Mouse (Mus musculus): ENCODE data around the gene Csf3r. TPM values are rescaled to one million over a fixed set of nuclear protein-coding genes. Genes with fewer than 3 reads are reported as not detected.

Csf3r gene
- polyA plus RNA-seq, 1 experiment from 2014 or later, result 0.17 TPM

DNA sequence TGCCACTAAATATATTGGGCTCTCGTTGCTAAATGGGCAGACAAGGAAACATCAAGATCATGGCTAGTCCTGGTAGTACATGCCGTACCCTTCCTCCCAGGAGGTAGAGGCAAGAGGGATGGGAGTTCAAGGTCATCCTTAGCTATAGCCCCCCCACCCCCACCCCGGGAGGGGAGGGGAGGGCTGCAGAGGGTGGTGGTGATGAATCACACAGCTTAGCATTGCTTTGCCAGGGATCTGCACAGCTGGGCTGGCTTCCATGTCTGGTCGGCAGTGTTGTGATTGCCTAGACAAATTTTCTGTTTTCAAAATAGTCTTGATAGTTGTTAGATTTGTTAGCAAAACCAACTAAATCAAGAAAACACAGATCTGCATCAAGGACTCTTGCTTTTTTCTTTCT lies 54.9 kb downstream of the Csf3r start:
- no peaks in the 10 kb centered on the region for H3K4me1 ChIP-seq (replicated peaks; ENCODE audit: control insufficient read depth, insufficient read depth)
- no peaks in the 10 kb centered on the region for H3K9me3 ChIP-seq (ENCODE audit: control insufficient read depth, low read length)
- H3K27me3 ChIP-seq (ENCODE audit: control insufficient read depth, insufficient read depth, low read length), result no peaks in the 10 kb centered on the region
- no peak overlapping the region for H3K4me3 ChIP-seq (ENCODE audit: low read depth, low read length)
- TF ChIP-seq EP300 (optimal IDR thresholded peaks at IDR 0.05), result no peak
- TF ChIP-seq CTCF (IDR thresholded peaks at IDR 0.05; ENCODE audit: low read depth), result no peak
- WGBS, result 66% methylated on average over 4 of the region's 4 CpGs
- no peak overlapping the region for H3K4me2 ChIP-seq (replicated peaks; ENCODE audit: low read depth)
- no peak overlapping the region for H3K9ac ChIP-seq (ENCODE audit: low read length)
- ATAC-seq (ENCODE audit: low FRiP score, low TSS enrichment), result no peak
- H3K36me3 ChIP-seq (ENCODE audit: control insufficient read depth, insufficient read depth, low read length), result no peaks in the 10 kb centered on the region
- DNase-seq (ENCODE audit: low spot score), result no peak
- no peak overlapping the region for H3K27ac ChIP-seq (replicated peaks)

DNA sequence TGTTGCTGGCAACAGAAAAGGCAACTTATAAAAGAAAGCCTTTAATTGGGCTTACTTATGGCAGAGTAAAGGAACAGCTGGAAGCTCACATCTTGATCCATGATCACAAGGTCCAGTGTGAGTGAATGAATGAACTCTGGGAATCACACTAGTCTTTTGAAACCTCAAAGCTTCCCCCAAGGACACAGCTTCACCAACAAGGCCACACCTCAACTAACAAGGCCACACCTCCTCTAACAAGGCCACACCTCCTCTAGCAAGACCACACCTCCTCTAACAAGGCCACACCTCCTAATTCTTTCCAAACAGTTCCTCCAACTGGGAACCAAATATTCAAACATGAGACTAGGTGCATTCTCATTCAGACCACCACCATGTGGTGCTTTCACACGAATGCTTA lies 57.3 kb downstream of the Csf3r start:
- no peak for ATAC-seq (ENCODE audit: low FRiP score, low TSS enrichment)
- H3K4me3 ChIP-seq (ENCODE audit: low read depth, low read length), result no peak overlapping the region
- WGBS, result 92% methylated on average over 1 of the region's 1 CpGs
- no peak overlapping the region for H3K9ac ChIP-seq (ENCODE audit: low read length)
- TF ChIP-seq EP300 (optimal IDR thresholded peaks at IDR 0.05) (no peak), CTCF (IDR thresholded peaks at IDR 0.05; ENCODE audit: low read depth) (no peak)
- DNase-seq (ENCODE audit: low spot score), result no peak
- no peaks in the 10 kb centered on the region for H3K27me3 ChIP-seq (ENCODE audit: control insufficient read depth, insufficient read depth, low read length)
- H3K4me1 ChIP-seq (replicated peaks; ENCODE audit: control insufficient read depth, insufficient read depth), result no peaks in the 10 kb centered on the region
- no peak overlapping the region for H3K4me2 ChIP-seq (replicated peaks; ENCODE audit: low read depth)
- no peak overlapping the region for H3K27ac ChIP-seq (replicated peaks)
- H3K9me3 ChIP-seq (ENCODE audit: control insufficient read depth, low read length), result no peaks in the 10 kb centered on the region
- no peaks in the 10 kb centered on the region for H3K36me3 ChIP-seq (ENCODE audit: control insufficient read depth, insufficient read depth, low read length)

DNA sequence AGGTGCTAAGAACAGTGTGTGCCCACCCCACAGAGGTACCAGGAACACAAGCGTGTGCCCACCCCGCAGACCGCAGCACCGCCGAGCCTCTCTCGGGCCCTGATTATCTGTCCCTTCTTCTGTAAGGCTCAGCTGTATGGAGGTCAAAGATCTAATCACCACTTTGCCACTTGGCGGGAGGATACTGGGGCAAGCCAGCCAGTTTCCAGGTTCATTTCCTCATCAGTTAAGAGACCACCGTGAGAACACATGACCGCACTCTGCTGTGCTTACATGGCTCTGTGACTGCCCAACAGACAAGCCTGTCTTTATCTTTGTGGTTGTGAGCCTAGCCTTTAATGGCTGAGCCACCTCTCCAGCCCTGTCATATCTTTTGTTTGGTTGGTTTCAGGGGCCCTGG lies 58.7 kb downstream of the Csf3r start:
- WGBS, result 84% methylated on average over 9 of the region's 9 CpGs
- H3K36me3 ChIP-seq (ENCODE audit: control insufficient read depth, insufficient read depth, low read length), result 0 out of 2 replicates have a peak, but pooled peaks cover 2% of the 10 kb centered on the region
- H3K4me2 ChIP-seq (replicated peaks; ENCODE audit: low read depth), result no peak overlapping the region
- ATAC-seq (ENCODE audit: low FRiP score, low TSS enrichment) (peak; percentile 41; the same call in 1 of the 2 replicates), DNase-seq (ENCODE audit: low spot score) (no peak)
- no peaks in the 10 kb centered on the region for H3K4me1 ChIP-seq (replicated peaks; ENCODE audit: control insufficient read depth, insufficient read depth)
- no peak overlapping the region for H3K4me3 ChIP-seq (ENCODE audit: low read depth, low read length)
- H3K9me3 ChIP-seq (ENCODE audit: control insufficient read depth, low read length), result no peaks in the 10 kb centered on the region
- no peak overlapping the region for H3K9ac ChIP-seq (ENCODE audit: low read length)
- H3K27ac ChIP-seq (replicated peaks), result no peak overlapping the region
- H3K27me3 ChIP-seq (ENCODE audit: control insufficient read depth, insufficient read depth, low read length), result no peaks in the 10 kb centered on the region
- TF ChIP-seq CTCF (IDR thresholded peaks at IDR 0.05; ENCODE audit: low read depth) (no peak), EP300 (optimal IDR thresholded peaks at IDR 0.05) (no peak)

DNA sequence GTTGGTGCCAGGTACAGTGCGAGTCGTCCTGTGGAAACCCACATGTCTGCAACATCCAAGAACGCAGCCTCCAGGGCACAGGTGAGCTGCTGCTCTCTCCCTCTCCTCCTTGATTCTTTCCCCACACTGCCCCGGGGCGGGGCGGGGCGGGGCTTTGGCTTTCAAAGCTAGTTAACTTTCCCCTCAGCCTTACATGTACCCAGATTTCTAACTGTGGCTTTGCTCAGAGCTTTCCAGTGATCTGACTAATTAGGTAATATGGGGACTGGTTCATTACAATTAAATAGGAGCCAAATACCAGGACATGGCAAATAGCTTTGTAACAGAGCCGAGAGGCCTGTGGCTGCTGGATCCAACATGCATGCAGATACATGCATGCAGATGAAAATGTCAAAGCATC lies 60.0 kb downstream of the Csf3r start:
- Histone ChIP-seq H3K4me1 (replicated peaks; ENCODE audit: control insufficient read depth, insufficient read depth) (no peaks in the 10 kb centered on the region), H3K9ac (ENCODE audit: low read length) (no peak overlapping the region), H3K4me3 (ENCODE audit: low read depth, low read length) (no peak overlapping the region), H3K36me3 (ENCODE audit: control insufficient read depth, insufficient read depth, low read length) (0 out of 2 replicates have a peak, but pooled peaks cover 2% of the 10 kb centered on the region), H3K4me2 (replicated peaks; ENCODE audit: low read depth) (no peak overlapping the region), H3K9me3 (ENCODE audit: control insufficient read depth, low read length) (no peaks in the 10 kb centered on the region), H3K27ac (replicated peaks) (no peak overlapping the region), H3K27me3 (ENCODE audit: control insufficient read depth, insufficient read depth, low read length) (no peaks in the 10 kb centered on the region)
- 64% methylated on average over 8 of the region's 8 CpGs for WGBS
- no peak for TF ChIP-seq EP300 (optimal IDR thresholded peaks at IDR 0.05)
- ATAC-seq (ENCODE audit: low FRiP score, low TSS enrichment) (no peak), DNase-seq (ENCODE audit: low spot score) (peak; percentile 45)

DNA sequence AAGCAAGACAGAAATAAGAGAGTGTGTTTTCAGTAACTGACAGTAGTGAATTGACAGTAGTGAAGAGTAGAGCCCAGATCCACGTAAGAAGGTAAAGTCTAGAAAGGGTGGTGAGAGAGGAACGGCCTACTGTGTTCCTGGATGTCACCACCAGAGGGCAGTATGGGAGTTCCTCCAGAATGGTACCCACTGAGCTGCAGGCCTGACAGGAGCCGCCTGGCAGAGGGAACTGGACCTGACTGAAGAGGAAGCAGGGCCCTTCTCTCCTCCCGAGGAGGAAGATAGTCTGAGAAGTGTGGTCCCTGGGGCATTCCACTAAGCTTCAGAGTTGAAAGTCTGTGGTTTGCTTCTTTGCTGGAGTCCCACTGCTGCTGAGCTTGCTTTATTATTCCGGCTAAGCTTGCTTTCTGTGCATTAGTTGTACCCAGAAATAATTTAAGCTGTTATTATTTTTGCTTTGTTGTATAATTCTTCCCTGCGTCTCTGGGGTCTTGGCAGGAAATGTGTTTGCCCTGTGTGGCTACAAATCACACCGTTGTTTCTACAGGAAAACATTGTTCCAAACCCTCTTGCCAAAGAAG lies 61.7 kb downstream of the Csf3r start:
- H3K27ac ChIP-seq (replicated peaks), result no peak overlapping the region
- H3K9me3 ChIP-seq (ENCODE audit: control insufficient read depth, low read length), result no peaks in the 10 kb centered on the region
- H3K4me1 ChIP-seq (replicated peaks; ENCODE audit: control insufficient read depth, insufficient read depth), result no peaks in the 10 kb centered on the region
- no peak overlapping the region for H3K4me3 ChIP-seq (ENCODE audit: low read depth, low read length)
- no peak overlapping the region for H3K4me2 ChIP-seq (replicated peaks; ENCODE audit: low read depth)
- no peaks in the 10 kb centered on the region for H3K27me3 ChIP-seq (ENCODE audit: control insufficient read depth, insufficient read depth, low read length)
- no peak overlapping the region for H3K9ac ChIP-seq (ENCODE audit: low read length)
- ATAC-seq (ENCODE audit: low FRiP score, low TSS enrichment), result peak; percentile 83
- TF ChIP-seq CTCF (IDR thresholded peaks at IDR 0.05; ENCODE audit: low read depth) (peak; percentile 97), EP300 (optimal IDR thresholded peaks at IDR 0.05) (no peak)
- peak; percentile 87 for DNase-seq (ENCODE audit: low spot score)
- WGBS, result 21% methylated on average over 7 of the region's 7 CpGs
- H3K36me3 ChIP-seq (ENCODE audit: control insufficient read depth, insufficient read depth, low read length), result 0 out of 2 replicates have a peak, but pooled peaks cover 2% of the 10 kb centered on the region

DNA sequence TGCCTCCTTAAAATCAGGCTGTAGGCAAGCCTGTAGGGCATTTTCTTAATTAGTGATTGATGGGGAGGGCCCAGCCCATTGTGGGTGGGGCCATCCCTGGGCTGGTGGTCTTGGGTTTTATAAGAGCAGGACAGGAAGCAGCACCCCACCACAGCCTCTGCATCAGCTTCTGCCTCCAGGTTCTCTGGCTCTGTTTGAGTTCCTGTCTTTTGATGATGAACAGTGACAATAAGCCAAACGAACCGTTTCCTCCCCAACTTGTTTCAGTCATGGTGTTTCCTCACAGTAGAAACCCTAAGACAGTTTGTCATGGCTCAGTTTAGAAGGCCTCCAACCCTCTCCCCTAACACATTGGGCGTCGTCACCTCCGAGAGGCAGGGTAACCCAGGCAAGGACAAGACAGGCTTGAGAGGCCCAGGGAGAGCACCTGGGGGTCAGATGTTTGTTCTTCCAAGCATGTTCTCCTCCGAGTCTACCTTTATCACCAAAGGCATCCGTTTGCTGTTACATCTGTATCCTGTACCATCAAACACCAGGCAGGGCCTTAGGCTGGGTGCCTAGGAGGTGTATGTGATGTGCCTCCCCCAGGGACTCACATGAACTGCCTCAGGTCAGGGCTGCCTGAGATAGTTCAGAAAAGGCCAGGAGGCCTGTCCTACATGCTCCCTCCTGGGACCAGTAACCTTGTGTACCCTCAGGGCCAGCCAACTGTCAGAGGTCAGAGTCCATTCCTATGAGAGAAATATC lies 65.9 kb downstream of the Csf3r start:
- Histone ChIP-seq H3K4me2 (replicated peaks; ENCODE audit: low read depth) (no peak overlapping the region), H3K36me3 (ENCODE audit: control insufficient read depth, insufficient read depth, low read length) (0 out of 2 replicates have a peak, but pooled peaks cover 2% of the 10 kb centered on the region), H3K27ac (replicated peaks) (no peak overlapping the region), H3K4me3 (ENCODE audit: low read depth, low read length) (no peak overlapping the region), H3K27me3 (ENCODE audit: control insufficient read depth, insufficient read depth, low read length) (no peaks in the 10 kb centered on the region), H3K9ac (ENCODE audit: low read length) (no peak overlapping the region), H3K4me1 (replicated peaks; ENCODE audit: control insufficient read depth, insufficient read depth) (no peaks in the 10 kb centered on the region), H3K9me3 (ENCODE audit: control insufficient read depth, low read length) (no peaks in the 10 kb centered on the region)
- no peak for ATAC-seq (ENCODE audit: low FRiP score, low TSS enrichment)
- WGBS, result 66% methylated on average over 7 of the region's 7 CpGs
- DNase-seq (ENCODE audit: low spot score), result no peak
- TF ChIP-seq EP300 (optimal IDR thresholded peaks at IDR 0.05), result no peak
- no peak for TF ChIP-seq CTCF (IDR thresholded peaks at IDR 0.05; ENCODE audit: low read depth)
